25 mouse cellular contexts compared by ENCODE assay signal in genomic region chr10:118172876-118173275, GRCm38 (mm10). TPM values are rescaled to one million over a fixed set of nuclear protein-coding genes. Genes with fewer than 3 reads are reported as not detected.
DNase-seq lines count a peak whose midpoint lies in the region; TF ChIP-seq lines count a peak whose summit lies in the region.
"Had no signal": no experiment of that assay in that cellular context is flagged by ENCODE, and none has a peak within 500 bp of the region (broad histone marks: within the 10 kb centered on the region; RNA-seq: fewer than 3 reads in every experiment).

No protein-coding gene starts in this region.

- H3K36me3 ChIP-seq in myocyte (ENCODE audit: control insufficient read depth, insufficient read depth), result peaks cover 3% of the 10 kb centered on the region

- H3K27ac ChIP-seq in gastrocnemius, adult 2 months, result no peak overlapping the region
- H3K27ac ChIP-seq: embryonic facial prominence, embryonic 15.5 days; forebrain, embryonic 13.5 days; heart, embryonic 13.5 days had no signal

- peak; percentile 10 for DNase-seq in layer of hippocampus, adult 9-11 months
- DNase-seq in layer of hippocampus, postnatal 25 days (ENCODE audit: extremely low spot score in 1 of 2, low spot score in 1 of 2), result no peak
- DNase-seq in brain, adult 2 months (ENCODE audit: low read depth, low spot score), result peak; percentile 58
- DNase-seq in gastrocnemius, adult 2 months, result no peak
- DNase-seq in heart, adult 11 months, result no peak
- DNase-seq: adrenal gland, postnatal 14 days; cerebellum, adult 18-20 months; cerebellum, adult 9-11 months; cerebellum, postnatal 36 days; forebrain, postnatal 0 days; gastrocnemius, postnatal 14 days; heart, postnatal 36 days had no signal

- H3K4me3 ChIP-seq in myocyte, result no peak overlapping the region
- no peak overlapping the region for H3K4me3 ChIP-seq in gastrocnemius, adult 2 months
- H3K4me3 ChIP-seq: embryonic facial prominence, embryonic 15.5 days; forebrain, embryonic 13.5 days; heart, embryonic 13.5 days had no signal

- no peaks in the 10 kb centered on the region for H3K27me3 ChIP-seq in myocyte (ENCODE audit: control insufficient read depth, insufficient read depth, insufficient read length)
- H3K27me3 ChIP-seq: embryonic facial prominence, embryonic 15.5 days; forebrain, embryonic 13.5 days; heart, embryonic 13.5 days; Patski had no signal

- no peak overlapping the region for H3ac ChIP-seq in myocyte (ENCODE audit: control insufficient read depth, insufficient read length)

- intact Hi-C loops in gastrocnemius, adult 2 months (cut with DNase I), result no loop called here

- TF ChIP-seq CTCF in gastrocnemius, adult 2 months (IDR thresholded peaks at IDR 0.05), result no peak

- TF ChIP-seq POLR2A in myocyte (IDR thresholded peaks at IDR 0.05; ENCODE audit: insufficient read length, low read depth), result no peak

- no peaks in the 10 kb centered on the region for H3K79me2 ChIP-seq in myocyte (ENCODE audit: control insufficient read depth, insufficient read depth)

- peak overlapping the region; percentile 67 for H3K4me2 ChIP-seq in myocyte (ENCODE audit: low read depth)
- H3K4me2 ChIP-seq: embryonic facial prominence, embryonic 15.5 days; forebrain, embryonic 13.5 days; heart, embryonic 13.5 days had no signal

TF ChIP-seq in myocyte, 11 proteins besides CTCF, POLR2A, EP300 and RAD21:
- TF ChIP-seq MAX (IDR thresholded peaks at IDR 0.05; ENCODE audit: low read depth), result no peak
- peak; percentile 29; the same call in 1 of the 2 replicates for TF ChIP-seq CEBPB (IDR thresholded peaks at IDR 0.05; ENCODE audit: insufficient read depth, poor library complexity, severe bottlenecking)
- no peak for TF ChIP-seq MYOG (IDR thresholded peaks at IDR 0.05; ENCODE audit: control insufficient read depth in 1 of 3, insufficient read depth in 1 of 3, insufficient read length in 2 of 3, low read depth in 2 of 3)

RNA-seq across cellular contexts. Expression of gene Mdm1, which starts 31.3 kb away (rescaled TPM):
- total RNA-seq in layer of hippocampus, postnatal 25 days (2021), result 10 to 100 TPM in 1 of 2 experiments, 1 to 10 TPM in 1; 8.4 to 10.1 TPM
- polyA plus RNA-seq in myocyte (2012; fragmentation: generic; extraction: Trizol), result 3.4 TPM
- total RNA-seq in gastrocnemius, adult 2 months (2021), result 1 to 10 TPM; 1.7 to 2.6 TPM

RNA-seq across cellular contexts. Expression of gene Il22, which starts 31.9 kb away (rescaled TPM):
- total RNA-seq in layer of hippocampus, postnatal 25 days (2021), result not detected
- not detected for polyA plus RNA-seq in myocyte (2012; fragmentation: generic; extraction: Trizol)
- not detected for total RNA-seq in gastrocnemius, adult 2 months (2021)
- total RNA-seq: adrenal gland, adult 18-20 months; adrenal gland, postnatal 14 days; gastrocnemius, postnatal 14 days; heart, postnatal 36 days; MEL had no signal
- polyA plus RNA-seq: activated CD4-positive, CD25-positive, alpha-beta regulatory T cell, adult 4 months; CD4-positive, CD25-positive, alpha-beta regulatory T cell, adult 4 months; embryonic facial prominence, embryonic 15.5 days; forebrain, embryonic 13.5 days; gonadal fat pad, adult 2 months; heart, embryonic 13.5 days; heart, postnatal 0 days; hindbrain, embryonic 11.5 days; intestine, postnatal 0 days; Patski had no signal

Comparison
In these comparisons a context has a peak if more than half of its experiments do, and no peak if none do; other contexts are left out.
1. DNase-seq: peak in layer of hippocampus, adult 9-11 months (single experiment) and brain, adult 2 months (single experiment); none in layer of hippocampus, postnatal 25 days (0 of 2), gastrocnemius, adult 2 months (single experiment) and heart, adult 11 months (single experiment).